Mouse (Mus musculus): ENCODE measurements at regions not wholly inside any gene's neighbourhood (a gene's known extent, or its start where the extent isn't known, plus 50 kb on each side); places are given as distances from the start of the nearest gene placed in this dataset.
"Not testable (repeated sequence)": the region's sequence is repeated elsewhere in the genome, so short reads cannot be mapped to it uniquely, and the experiment has no call there.

- ATAC-seq (replicated peaks; ENCODE audit: low read depth, poor library complexity, severe bottlenecking), result no peak
Measured at GRCm38 (mm10) chr15:26953818-26954385, 58.5 kb upstream of the Fbxl7 start.

- no peak for ATAC-seq (replicated peaks; ENCODE audit: low read depth, poor library complexity, severe bottlenecking)
Measured at GRCm38 (mm10) chr15:26958980-26959379, 63.6 kb upstream of the Fbxl7 start.

- no peak for ATAC-seq (replicated peaks; ENCODE audit: low read depth, poor library complexity, severe bottlenecking)
Measured at GRCm38 (mm10) chr15:26968392-26969025, 73.1 kb upstream of the Fbxl7 start.

GRCm38 (mm10) chr15:26970770-26971169, 75.4 kb upstream of the Fbxl7 start:
- no peak for ATAC-seq (replicated peaks; ENCODE audit: low read depth, poor library complexity, severe bottlenecking)

GRCm38 (mm10) chr15:26993054-26993453, 97.7 kb upstream of the Fbxl7 start:
- no peak for ATAC-seq (replicated peaks; ENCODE audit: low read depth, poor library complexity, severe bottlenecking)

GRCm38 (mm10) chr15:27009069-27009468, 113.7 kb upstream of the Fbxl7 start:
- no peak for ATAC-seq (replicated peaks; ENCODE audit: low read depth, poor library complexity, severe bottlenecking)

- no peak for ATAC-seq (replicated peaks; ENCODE audit: low read depth, poor library complexity, severe bottlenecking)
Measured at GRCm38 (mm10) chr15:27013906-27014658, 118.7 kb upstream of the Fbxl7 start.

GRCm38 (mm10) chr15:27014659-27014974, 119.2 kb upstream of the Fbxl7 start:
- ATAC-seq (replicated peaks; ENCODE audit: low read depth, poor library complexity, severe bottlenecking), result no peak

- no peak for ATAC-seq (replicated peaks; ENCODE audit: low read depth, poor library complexity, severe bottlenecking)
Measured at GRCm38 (mm10) chr15:27020471-27020870, 125.1 kb upstream of the Fbxl7 start.

- no peak for ATAC-seq (replicated peaks; ENCODE audit: low read depth, poor library complexity, severe bottlenecking)
Measured at GRCm38 (mm10) chr15:27033261-27033660, 137.9 kb upstream of the Fbxl7 start.

- ATAC-seq (replicated peaks; ENCODE audit: low read depth, poor library complexity, severe bottlenecking), result no peak
Measured at GRCm38 (mm10) chr15:27043788-27044187, 148.4 kb upstream of the Fbxl7 start.

GRCm38 (mm10) chr15:27050673-27051072, 155.3 kb upstream of the Fbxl7 start:
- ATAC-seq (replicated peaks; ENCODE audit: low read depth, poor library complexity, severe bottlenecking), result no peak

- no peak for ATAC-seq (replicated peaks; ENCODE audit: low read depth, poor library complexity, severe bottlenecking)
Measured at GRCm38 (mm10) chr15:27063456-27063855, 168.1 kb upstream of the Fbxl7 start.

- ATAC-seq (replicated peaks; ENCODE audit: low read depth, poor library complexity, severe bottlenecking), result no peak
Measured at GRCm38 (mm10) chr15:27063971-27064370, 168.6 kb upstream of the Fbxl7 start.

- ATAC-seq (replicated peaks; ENCODE audit: low read depth, poor library complexity, severe bottlenecking), result no peak
Measured at GRCm38 (mm10) chr15:27067691-27068090, 172.3 kb upstream of the Fbxl7 start.

GRCm38 (mm10) chr15:27077926-27078325, 182.5 kb upstream of the Fbxl7 start:
- ATAC-seq (replicated peaks; ENCODE audit: low read depth, poor library complexity, severe bottlenecking), result no peak

- no peak for ATAC-seq (replicated peaks; ENCODE audit: low read depth, poor library complexity, severe bottlenecking)
Measured at GRCm38 (mm10) chr15:27082826-27083225, 187.4 kb upstream of the Fbxl7 start.

GRCm38 (mm10) chr15:27083596-27083995, 188.2 kb upstream of the Fbxl7 start:
- no peak for ATAC-seq (replicated peaks; ENCODE audit: low read depth, poor library complexity, severe bottlenecking)

- no peak for ATAC-seq (replicated peaks; ENCODE audit: low read depth, poor library complexity, severe bottlenecking)
Measured at GRCm38 (mm10) chr15:27089155-27089554, 193.8 kb upstream of the Fbxl7 start.

GRCm38 (mm10) chr15:27094102-27094501, 198.7 kb upstream of the Fbxl7 start:
- ATAC-seq (replicated peaks; ENCODE audit: low read depth, poor library complexity, severe bottlenecking), result no peak

GRCm38 (mm10) chr15:27095231-27095630, 199.9 kb upstream of the Fbxl7 start:
- ATAC-seq (replicated peaks; ENCODE audit: low read depth, poor library complexity, severe bottlenecking), result no peak

- ATAC-seq (replicated peaks; ENCODE audit: low read depth, poor library complexity, severe bottlenecking), result not testable (repeated sequence)
Measured at GRCm38 (mm10) chr15:27101610-27102009, 206.2 kb upstream of the Fbxl7 start.

Data from common myeloid progenitor, adult 5-6 weeks (primary cell).